Mouse (Mus musculus) forebrain, embryonic 10.5 days (tissue): ENCODE results near the gene Pgls. TPM values are rescaled to one million over a fixed set of nuclear protein-coding genes. Genes with fewer than 3 reads are reported as not detected.

Experiments used
- DNase-seq: peaks from one replicate; pipeline ENCODE4 v3.0.0-alpha.2; 2017; ENCODE audit warnings: low spot score; ENCODE audit errors: extremely low spot score
- H3K27ac ChIP-seq: fragments of 300-500 bp; sonication (generic); 2 replicates; pipeline ENCODE4 v1.5.1; 2016; ENCODE audit warnings: mild to moderate bottlenecking
- H3K27me3 ChIP-seq: fragments of 300-500 bp; sonication (generic); 2 replicates; pipeline ENCODE4 v1.6.1; 2016; ENCODE audit warnings: mild to moderate bottlenecking; ENCODE audit not compliant: poor library complexity, severe bottlenecking
- H3K36me3 ChIP-seq: fragments of 300-500 bp; sonication (generic); replicated peaks from 2 replicates; pipeline ENCODE4 v1.6.1; 2016; ENCODE audit warnings: mild to moderate bottlenecking, moderate library complexity
- H3K4me1 ChIP-seq: fragments of 300-500 bp; sonication (generic); 2 replicates; pipeline ENCODE4 v1.6.1; 2016
- H3K4me3 ChIP-seq: fragments of 300-500 bp; sonication (generic); 2 replicates; pipeline ENCODE4 v1.5.1; 2016; ENCODE audit warnings: mild to moderate bottlenecking, moderate library complexity
- H3K9me3 ChIP-seq: fragments of 300-500 bp; sonication (generic); 2 replicates; pipeline ENCODE4 v1.6.1; 2016; ENCODE audit warnings: mild to moderate bottlenecking, moderate library complexity
- WGBS: fragments of 180-500 bp; shearing (Covaris S2); methylation state at CpG from one replicate; pipeline ENCODE4 v1.1.7; 2016; 5-methylcytosine and 5-hydroxymethylcytosine counted together
- microRNA-seq: library from miRNA; unstranded; fragments of <30 nt; microRNA quantifications from one replicate; pipeline ENCODE4, GENCODE M21; 2017
- polyA plus RNA-seq: library from polyadenylated mRNA; unstranded; fragments of >200 nt; fragmentation: Nextera tagmentation; extraction: Ambion mirVana; gene quantifications from 2 replicates; pipeline ENCODE4 v1.2.1, GENCODE M21; 2016

Pgls gene
- polyA plus RNA-seq, 1 experiment from 2014 or later = 266 TPM

GRCm38 (mm10) chr8:71637149-71638095 is 45.4 kb downstream of the Pgls start:
- H3K4me1 ChIP-seq = peaks cover 18% of the 10 kb centered on the region
- H3K4me3 ChIP-seq = no peak overlapping the region
- peaks cover 14% of the 10 kb centered on the region for H3K9me3 ChIP-seq
- DNase-seq = no peak
- peaks cover 56% of the 10 kb centered on the region for H3K27me3 ChIP-seq
- WGBS = 69% methylated on average over 8 of the region's 8 CpGs
- no peak overlapping the region for H3K27ac ChIP-seq
- H3K36me3 ChIP-seq = peaks cover 3% of the 10 kb centered on the region; the same call in 1 of the 2 replicates

GRCm38 (mm10) chr8:71638321-71638720 is 46.3 kb downstream of the Pgls start:
- Histone ChIP-seq H3K9me3 (peaks cover 6% of the 10 kb centered on the region; the same call in 1 of the 2 replicates), H3K4me1 (peaks cover 15% of the 10 kb centered on the region), H3K36me3 (no peaks in the 10 kb centered on the region), H3K27me3 (peaks cover 47% of the 10 kb centered on the region), H3K4me3 (no peak overlapping the region), H3K27ac (no peak overlapping the region)
- WGBS = 79% methylated on average over 6 of the region's 6 CpGs
- no peak for DNase-seq

GRCm38 (mm10) chr8:71639318-71639717 is 47.3 kb downstream of the Pgls start:
- Histone ChIP-seq H3K4me1 (peaks cover 5% of the 10 kb centered on the region), H3K4me3 (no peak overlapping the region), H3K27ac (no peak overlapping the region), H3K36me3 (no peaks in the 10 kb centered on the region), H3K9me3 (no peaks in the 10 kb centered on the region), H3K27me3 (peaks cover 38% of the 10 kb centered on the region)
- no peak for DNase-seq
- 91% methylated on average over 4 of the region's 4 CpGs for WGBS

- Histone ChIP-seq H3K27ac (no peak overlapping the region), H3K36me3 (no peaks in the 10 kb centered on the region), H3K4me1 (no peaks in the 10 kb centered on the region), H3K4me3 (no peak overlapping the region), H3K27me3 (0 out of 2 replicates have a peak, but pooled peaks cover 4% of the 10 kb centered on the region), H3K9me3 (no peaks in the 10 kb centered on the region)
- no peak for DNase-seq
- 89% methylated on average over 9 of the region's 9 CpGs for WGBS
These were observed 53.5 kb downstream of the Pgls start for GRCm38 (mm10) chr8:71645510-71645909.

Small RNA genes within 50 kb of the gene (microRNA-seq; reads per million reads assigned to microRNA genes)
- gene Mir6769b = not detected

Other genes starting within 250 kb of the Pgls start
- 81.4 and 82.7 TPM in 2 replicates for gene Use1, start 225.3 kb upstream of the Pgls start, polyA plus RNA-seq
- gene Ocel1, start 220.9 kb upstream of the Pgls start, polyA plus RNA-seq = 3.5 and 4.0 TPM in 2 replicates
- gene Nr2f6, start 210.2 kb upstream of the Pgls start, polyA plus RNA-seq = 47.8 and 49.0 TPM in 2 replicates
- gene Ushbp1, start 196.4 kb upstream of the Pgls start, polyA plus RNA-seq = 5.8 and 5.9 TPM in 2 replicates
- 106 and 108 TPM in 2 replicates for gene Babam1, start 195.3 kb upstream of the Pgls start, polyA plus RNA-seq
- gene Ankle1, start 186.2 kb upstream of the Pgls start, polyA plus RNA-seq = 47.3 and 51.2 TPM in 2 replicates
- 67.6 and 68.2 TPM in 2 replicates for gene Abhd8, start 128.5 kb upstream of the Pgls start, polyA plus RNA-seq
- 218 and 226 TPM in 2 replicates for gene Mrpl34, start 127.2 kb upstream of the Pgls start, polyA plus RNA-seq
- 116 and 122 TPM in 2 replicates for gene Dda1, start 123.0 kb upstream of the Pgls start, polyA plus RNA-seq
- gene Ano8, start 106.2 kb upstream of the Pgls start, polyA plus RNA-seq = 1.8 TPM in 2 replicates
- gene Gtpbp3, start 104.1 kb upstream of the Pgls start, polyA plus RNA-seq = 21.3 and 22.3 TPM in 2 replicates
- gene Plvap, start 80.4 kb upstream of the Pgls start, polyA plus RNA-seq = 43.3 and 47.5 TPM in 2 replicates
- 0.47 TPM in 1 of 2 replicates, not detected in the other for gene Ccdc194, start 66.5 kb upstream of the Pgls start, polyA plus RNA-seq
- gene Bst2, start 54.7 kb upstream of the Pgls start, polyA plus RNA-seq = 6.7 and 7.4 TPM in 2 replicates
- 65.9 and 66.0 TPM in 2 replicates for gene Mvb12a, start 49.3 kb upstream of the Pgls start, polyA plus RNA-seq
- gene Tmem221, start 33.3 kb upstream of the Pgls start, polyA plus RNA-seq = 0.17 and 0.28 TPM in 2 replicates
- 0.09 TPM in 1 of 2 replicates, not detected in the other for gene Nxnl1, start 25.6 kb upstream of the Pgls start, polyA plus RNA-seq
- 20.2 and 21.9 TPM in 2 replicates for gene Slc27a1, start 23.3 kb upstream of the Pgls start, polyA plus RNA-seq
- gene Fam129c, start 5.5 kb downstream of the Pgls start, polyA plus RNA-seq = 4.1 and 5.1 TPM in 2 replicates
- gene Colgalt1, start 18.8 kb downstream of the Pgls start, polyA plus RNA-seq = 44.2 and 47.4 TPM in 2 replicates
- 2.9 and 3.3 TPM in 2 replicates for gene Unc13a, start 79.6 kb downstream of the Pgls start, polyA plus RNA-seq
- gene Jak3, start 84.1 kb downstream of the Pgls start, polyA plus RNA-seq = 2.5 and 3.0 TPM in 2 replicates
- 0.26 TPM in 1 of 2 replicates, not detected in the other for gene Insl3, start 97.0 kb downstream of the Pgls start, polyA plus RNA-seq
- gene B3gnt3, start 109.6 kb downstream of the Pgls start, polyA plus RNA-seq = 0.41 and 0.69 TPM in 2 replicates
- gene Fcho1, start 133.5 kb downstream of the Pgls start, polyA plus RNA-seq = 12.6 and 13.2 TPM in 2 replicates